Mouse (Mus musculus): Measurements from ENCODE around the gene Dclk2.

DNA sequence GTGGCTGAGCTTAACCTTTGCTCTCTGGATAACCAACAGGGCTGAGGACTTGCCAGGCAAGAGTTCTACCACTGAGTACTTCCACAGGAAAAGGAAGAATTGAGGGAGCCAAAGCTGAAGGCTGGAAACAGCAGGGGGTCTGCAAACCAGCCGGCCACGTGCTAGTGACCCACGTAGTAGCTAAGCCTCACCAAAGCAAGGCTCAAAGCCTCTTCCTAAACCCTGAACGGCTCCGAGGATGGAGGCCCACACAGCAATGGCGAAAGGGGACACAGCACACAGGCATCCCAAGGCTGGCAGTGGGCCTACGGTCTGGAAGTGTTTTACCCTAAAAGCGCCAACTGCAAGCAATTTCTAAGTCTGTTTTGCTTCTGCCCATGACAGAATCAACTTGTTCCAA is 23.1 kb downstream of the Dclk2 start:
- TF ChIP-seq POLR2A (IDR thresholded peaks at IDR 0.05; ENCODE audit: borderline replicate concordance, extremely low read depth, insufficient read depth, insufficient read length, poor library complexity, severe bottlenecking), result no peak
- TF ChIP-seq CTCF (IDR thresholded peaks at IDR 0.05; ENCODE audit: borderline replicate concordance, extremely low read depth, insufficient read depth, insufficient read length), result no peak

Data from brain, embryonic 14.5 days (tissue).